Mouse (Mus musculus): Measurements from ENCODE around the gene Tbx6. TPM values are rescaled to one million over a fixed set of nuclear protein-coding genes. Genes with fewer than 3 reads are reported as not detected.

Tbx6 gene
- polyA plus RNA-seq, 1 experiment from 2014 or later: 0.35 TPM

- Histone ChIP-seq H3K4me3 (ENCODE audit: low read depth, low read length) (no peak overlapping the region), H3K9me3 (ENCODE audit: control insufficient read depth, low read length) (no peaks in the 10 kb centered on the region), H3K27ac (replicated peaks; ENCODE audit: low read depth, low read length) (no peak overlapping the region), H3K27me3 (replicated peaks; ENCODE audit: control insufficient read depth, insufficient read depth, low read length) (no peaks in the 10 kb centered on the region), H3K9ac (ENCODE audit: low read depth, low read length) (peak overlapping the region; percentile 66; the same call in 1 of the 2 replicates), H3K36me3 (ENCODE audit: control insufficient read depth, insufficient read depth, low read length) (peaks cover 40% of the 10 kb centered on the region), H3K4me2 (ENCODE audit: low read depth, low read length) (peak overlapping the region; percentile 93; the same call in 1 of the 2 replicates), H3K4me1 (ENCODE audit: control insufficient read depth, insufficient read depth, low read length) (peaks cover 27% of the 10 kb centered on the region)
- 35% methylated on average over 11 of the region's 11 CpGs for WGBS
- no peak for DNase-seq (ENCODE audit: low spot score)
- ATAC-seq (ENCODE audit: low read depth): no peak
These were observed 533 bp downstream of the Tbx6 start for GRCm38 (mm10) chr7:126781661-126782370.

GRCm38 (mm10) chr7:126782693-126783092, 1.4 kb downstream of the Tbx6 start:
- Histone ChIP-seq H3K9ac (ENCODE audit: low read depth, low read length) (0 out of 2 replicates have a peak overlapping the region, but pooled peaks have one; percentile 5), H3K4me1 (ENCODE audit: control insufficient read depth, insufficient read depth, low read length) (peaks cover 20% of the 10 kb centered on the region), H3K27ac (replicated peaks; ENCODE audit: low read depth, low read length) (no peak overlapping the region), H3K4me2 (ENCODE audit: low read depth, low read length) (no peak overlapping the region), H3K36me3 (ENCODE audit: control insufficient read depth, insufficient read depth, low read length) (peaks cover 49% of the 10 kb centered on the region), H3K27me3 (replicated peaks; ENCODE audit: control insufficient read depth, insufficient read depth, low read length) (no peaks in the 10 kb centered on the region), H3K9me3 (ENCODE audit: control insufficient read depth, low read length) (no peaks in the 10 kb centered on the region), H3K4me3 (ENCODE audit: low read depth, low read length) (no peak overlapping the region)
- ATAC-seq (ENCODE audit: low read depth) (no peak), DNase-seq (ENCODE audit: low spot score) (no peak)
- 80% methylated on average over 13 of the region's 13 CpGs for WGBS

- H3K4me3 ChIP-seq (ENCODE audit: low read depth, low read length): no peak overlapping the region
- H3K27me3 ChIP-seq (replicated peaks; ENCODE audit: control insufficient read depth, insufficient read depth, low read length): no peaks in the 10 kb centered on the region
- no peak for ATAC-seq (ENCODE audit: low read depth)
- H3K9ac ChIP-seq (ENCODE audit: low read depth, low read length): no peak overlapping the region
- H3K36me3 ChIP-seq (ENCODE audit: control insufficient read depth, insufficient read depth, low read length): peaks cover 59% of the 10 kb centered on the region
- H3K4me1 ChIP-seq (ENCODE audit: control insufficient read depth, insufficient read depth, low read length): peaks cover 15% of the 10 kb centered on the region
- no peak overlapping the region for H3K4me2 ChIP-seq (ENCODE audit: low read depth, low read length)
- 82% methylated on average over 6 of the region's 7 CpGs for WGBS
- DNase-seq (ENCODE audit: low spot score): no peak
- no peaks in the 10 kb centered on the region for H3K9me3 ChIP-seq (ENCODE audit: control insufficient read depth, low read length)
- no peak overlapping the region for H3K27ac ChIP-seq (replicated peaks; ENCODE audit: low read depth, low read length)
These were observed 3.2 kb downstream of the Tbx6 start for GRCm38 (mm10) chr7:126784469-126784868.

- Histone ChIP-seq H3K27me3 (replicated peaks; ENCODE audit: control insufficient read depth, insufficient read depth, low read length) (no peaks in the 10 kb centered on the region), H3K36me3 (ENCODE audit: control insufficient read depth, insufficient read depth, low read length) (peaks cover 63% of the 10 kb centered on the region), H3K4me3 (ENCODE audit: low read depth, low read length) (no peak overlapping the region), H3K4me2 (ENCODE audit: low read depth, low read length) (no peak overlapping the region), H3K9me3 (ENCODE audit: control insufficient read depth, low read length) (no peaks in the 10 kb centered on the region), H3K4me1 (ENCODE audit: control insufficient read depth, insufficient read depth, low read length) (peaks cover 9% of the 10 kb centered on the region; the same call in 1 of the 2 replicates), H3K27ac (replicated peaks; ENCODE audit: low read depth, low read length) (no peak overlapping the region), H3K9ac (ENCODE audit: low read depth, low read length) (no peak overlapping the region)
- DNase-seq (ENCODE audit: low spot score) (no peak), ATAC-seq (ENCODE audit: low read depth) (no peak)
- 85% methylated on average over 4 of the region's 4 CpGs for WGBS
These were observed 3.8 kb downstream of the Tbx6 start for GRCm38 (mm10) chr7:126785056-126785455.

- H3K4me2 ChIP-seq (ENCODE audit: low read depth, low read length): no peak overlapping the region
- H3K36me3 ChIP-seq (ENCODE audit: control insufficient read depth, insufficient read depth, low read length): peaks cover 63% of the 10 kb centered on the region
These were observed 4.9 kb downstream of the Tbx6 start for GRCm38 (mm10) chr7:126786142-126786541.

DNA sequence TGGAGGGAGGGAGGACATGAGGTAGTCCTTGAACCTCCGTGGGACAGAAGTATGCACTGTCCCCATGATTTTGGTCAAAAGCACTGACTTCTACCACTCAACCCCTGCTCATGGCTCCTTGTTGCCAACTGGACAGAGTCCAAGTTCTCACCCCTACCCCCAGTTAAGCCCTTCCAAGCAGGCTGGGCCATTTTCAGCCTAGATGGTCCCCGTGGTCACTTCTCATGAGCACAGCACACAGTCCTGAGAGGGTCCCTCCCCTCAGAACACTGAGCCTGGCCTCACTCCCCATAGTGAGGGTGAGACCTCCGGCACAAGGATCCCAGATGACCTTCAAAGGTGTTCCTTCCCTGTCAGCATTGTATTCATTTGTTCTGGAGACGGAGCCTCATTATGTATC, 7.9 kb downstream of the Tbx6 start:
- 0 out of 2 replicates have a peak, but pooled peaks cover 7% of the 10 kb centered on the region for H3K4me1 ChIP-seq (ENCODE audit: control insufficient read depth, insufficient read depth, low read length)
- no peak overlapping the region for H3K27ac ChIP-seq (replicated peaks; ENCODE audit: low read depth, low read length)
- DNase-seq (ENCODE audit: low spot score) (no peak), ATAC-seq (ENCODE audit: low read depth) (no peak)
- no peaks in the 10 kb centered on the region for H3K27me3 ChIP-seq (replicated peaks; ENCODE audit: control insufficient read depth, insufficient read depth, low read length)
- H3K9ac ChIP-seq (ENCODE audit: low read depth, low read length): no peak overlapping the region
- H3K36me3 ChIP-seq (ENCODE audit: control insufficient read depth, insufficient read depth, low read length): peaks cover 62% of the 10 kb centered on the region
- 96% methylated on average over 4 of the region's 4 CpGs for WGBS
- H3K9me3 ChIP-seq (ENCODE audit: control insufficient read depth, low read length): no peaks in the 10 kb centered on the region
- no peak overlapping the region for H3K4me3 ChIP-seq (ENCODE audit: low read depth, low read length)
- H3K4me2 ChIP-seq (ENCODE audit: low read depth, low read length): no peak overlapping the region

More at GRCm38 (mm10) chr7:126786142-126786541, 4.9 kb downstream of the Tbx6 start:
- WGBS: 95% methylated on average over 14 of the region's 14 CpGs
- Histone ChIP-seq H3K4me3 (ENCODE audit: low read depth, low read length) (no peak overlapping the region), H3K9ac (ENCODE audit: low read depth, low read length) (no peak overlapping the region), H3K27me3 (replicated peaks; ENCODE audit: control insufficient read depth, insufficient read depth, low read length) (no peaks in the 10 kb centered on the region), H3K9me3 (ENCODE audit: control insufficient read depth, low read length) (no peaks in the 10 kb centered on the region), H3K27ac (replicated peaks; ENCODE audit: low read depth, low read length) (no peak overlapping the region), H3K4me1 (ENCODE audit: control insufficient read depth, insufficient read depth, low read length) (0 out of 2 replicates have a peak, but pooled peaks cover 8% of the 10 kb centered on the region)
- no peak for DNase-seq (ENCODE audit: low spot score)
- no peak for ATAC-seq (ENCODE audit: low read depth)

DNA sequence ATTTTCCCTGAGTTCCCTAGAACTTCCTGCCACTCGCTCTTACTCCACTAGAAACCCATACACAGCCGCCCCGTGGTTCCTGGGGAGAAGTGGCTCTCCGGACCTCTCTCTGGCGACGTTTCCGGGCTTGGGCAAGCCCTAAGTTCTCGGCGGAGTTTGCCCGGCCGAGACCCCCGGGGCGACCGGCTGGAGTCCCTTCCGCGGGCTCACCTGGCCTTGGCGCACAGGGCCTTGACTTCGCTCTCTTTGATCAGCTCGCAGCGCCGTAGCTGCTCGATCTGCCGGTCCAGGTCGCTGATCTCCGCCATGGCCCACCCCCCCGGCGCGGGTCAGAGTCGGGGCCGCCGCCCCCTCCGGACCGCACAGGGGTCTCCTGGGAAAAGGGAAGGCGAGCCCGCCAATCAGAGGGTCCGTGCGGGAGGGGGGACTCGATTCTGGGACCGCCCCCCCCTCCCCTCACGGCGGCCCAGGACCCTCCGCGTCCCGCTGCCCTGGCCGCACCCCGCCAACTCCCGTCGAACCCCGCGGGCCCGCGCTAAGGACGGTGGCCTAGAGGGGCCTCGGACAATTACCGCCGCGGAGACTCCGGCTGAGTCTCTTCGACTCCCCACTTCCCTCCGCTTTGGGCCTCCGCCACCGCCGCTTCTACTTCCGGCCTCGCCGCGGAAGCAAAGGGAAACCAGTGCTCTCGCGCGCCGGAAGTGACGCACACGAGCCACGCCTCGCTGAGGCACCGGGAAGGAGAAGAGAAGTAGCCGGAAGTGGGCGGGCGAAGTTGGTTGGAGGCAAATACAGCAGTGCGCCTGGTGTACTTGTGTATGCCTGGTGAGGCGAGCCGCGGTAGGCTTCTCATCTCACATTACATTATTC, 10.8 kb downstream of the Tbx6 start, which contains the start of gene Ppp4c:
Gene Ppp4c (minus strand): TSS at position 646 of the 870 bp plus-strand sequence.
- WGBS: under 1% methylated on average over 55 of the region's 83 CpGs
- DNase-seq (ENCODE audit: low spot score) (peak; percentile 99), ATAC-seq (ENCODE audit: low read depth) (peak; percentile 95)
- H3K36me3 ChIP-seq (ENCODE audit: control insufficient read depth, insufficient read depth, low read length): peaks cover 62% of the 10 kb centered on the region
- no peaks in the 10 kb centered on the region for H3K27me3 ChIP-seq (replicated peaks; ENCODE audit: control insufficient read depth, insufficient read depth, low read length)
- no peaks in the 10 kb centered on the region for H3K9me3 ChIP-seq (ENCODE audit: control insufficient read depth, low read length)
- peak within 1 kb of the TSS; percentile 74 for H3K4me3 ChIP-seq (ENCODE audit: low read depth, low read length)
- peak within 1 kb of the TSS; percentile 72 for H3K4me2 ChIP-seq (ENCODE audit: low read depth, low read length)
- H3K27ac ChIP-seq (replicated peaks; ENCODE audit: low read depth, low read length): peak within 1 kb of the TSS; percentile 96
- peak within 1 kb of the TSS; percentile 92 for H3K9ac ChIP-seq (ENCODE audit: low read depth, low read length)
- H3K4me1 ChIP-seq (ENCODE audit: control insufficient read depth, insufficient read depth, low read length): 0 out of 2 replicates have a peak, but pooled peaks cover 7% of the 10 kb centered on the region

GRCm38 (mm10) chr7:126792721-126793443, 11.6 kb downstream of the Tbx6 start:
- Histone ChIP-seq H3K4me3 (ENCODE audit: low read depth, low read length) (peak overlapping the region; percentile 74), H3K4me1 (ENCODE audit: control insufficient read depth, insufficient read depth, low read length) (peaks cover 11% of the 10 kb centered on the region), H3K27me3 (replicated peaks; ENCODE audit: control insufficient read depth, insufficient read depth, low read length) (no peaks in the 10 kb centered on the region), H3K9me3 (ENCODE audit: control insufficient read depth, low read length) (no peaks in the 10 kb centered on the region), H3K27ac (replicated peaks; ENCODE audit: low read depth, low read length) (peak overlapping the region; percentile 96), H3K4me2 (ENCODE audit: low read depth, low read length) (peak overlapping the region; percentile 72), H3K36me3 (ENCODE audit: control insufficient read depth, insufficient read depth, low read length) (peaks cover 58% of the 10 kb centered on the region), H3K9ac (ENCODE audit: low read depth, low read length) (peak overlapping the region; percentile 58)
- WGBS: 29% methylated on average over 11 of the region's 11 CpGs
- DNase-seq (ENCODE audit: low spot score) (no peak), ATAC-seq (ENCODE audit: low read depth) (no peak)
